Mouse (Mus musculus) intestine, embryonic 14.5 days (tissue): ENCODE measurements around the gene Shoc2. TPM values are rescaled to one million over a fixed set of nuclear protein-coding genes. Genes with fewer than 3 reads are reported as not detected.

Source experiments
- ATAC-seq: fragments of 200-750 bp; cut with Nextera tagmentation; replicated peaks from 2 replicates; pipeline ENCODE4 v1.8.0; 2017; ENCODE audit warnings: low read depth, moderate number of reproducible peaks, moderate TSS enrichment, moderate library complexity; ENCODE audit not compliant: low FRiP score, low TSS enrichment
- DNase-seq: peaks from one replicate; pipeline ENCODE4 v3.0.0-alpha.2; 2018; ENCODE audit warnings: low spot score
- H3K27ac ChIP-seq: fragments of 300-500 bp; sonication (generic); 2 replicates; pipeline ENCODE4 v1.5.1; 2014; ENCODE audit warnings: low read depth, mild to moderate bottlenecking, control low read depth
- H3K27me3 ChIP-seq: fragments of 300-500 bp; sonication (generic); replicated peaks from 2 replicates; pipeline ENCODE4 v1.6.1; 2014; ENCODE audit warnings: low read length, control low read depth; ENCODE audit not compliant: control insufficient read depth, insufficient read depth
- H3K36me3 ChIP-seq: fragments of 300-500 bp; sonication (generic); 2 replicates; pipeline ENCODE4 v1.6.1; 2014; ENCODE audit warnings: low read length, control low read depth; ENCODE audit not compliant: control insufficient read depth, insufficient read depth
- H3K4me1 ChIP-seq: fragments of 300-500 bp; sonication (generic); replicated peaks from 2 replicates; pipeline ENCODE4 v1.6.1; 2014; ENCODE audit warnings: low read length, control low read depth, mixed read lengths; ENCODE audit not compliant: control insufficient read depth, insufficient read depth
- H3K4me2 ChIP-seq: fragments of 300-500 bp; sonication (generic); 2 replicates; pipeline ENCODE4 v1.6.1; 2014; ENCODE audit warnings: low read length
- H3K4me3 ChIP-seq: fragments of 300-500 bp; sonication (generic); 2 replicates; pipeline ENCODE4 v1.5.1; 2014; ENCODE audit warnings: low read depth, low read length, control low read depth, mixed read lengths
- H3K9ac ChIP-seq: fragments of 300-500 bp; sonication (generic); 2 replicates; pipeline ENCODE4 v1.6.1; 2014; ENCODE audit warnings: mild to moderate bottlenecking, low read length
- H3K9me3 ChIP-seq: fragments of 300-500 bp; sonication (generic); 2 replicates; pipeline ENCODE4 v1.6.1; 2016; ENCODE audit warnings: low read length, control low read depth; ENCODE audit not compliant: control insufficient read depth
- WGBS: fragments of 180-500 bp; shearing (Covaris S2); extraction: QIAGEN DNeasy Blood & Tissue Kit; methylation state at CpG from one replicate; pipeline ENCODE4 v1.1.7; 2014; 5-methylcytosine and 5-hydroxymethylcytosine counted together
- polyA plus RNA-seq: library from polyadenylated mRNA; unstranded; fragments of >200 nt; fragmentation: Nextera tagmentation; extraction: Ambion mirVana; gene quantifications from 2 replicates; pipeline ENCODE4 v1.2.1, GENCODE M21; 2014

Shoc2 gene
- polyA plus RNA-seq, 1 experiment from 2014 or later, result 49.2 TPM

DNA sequence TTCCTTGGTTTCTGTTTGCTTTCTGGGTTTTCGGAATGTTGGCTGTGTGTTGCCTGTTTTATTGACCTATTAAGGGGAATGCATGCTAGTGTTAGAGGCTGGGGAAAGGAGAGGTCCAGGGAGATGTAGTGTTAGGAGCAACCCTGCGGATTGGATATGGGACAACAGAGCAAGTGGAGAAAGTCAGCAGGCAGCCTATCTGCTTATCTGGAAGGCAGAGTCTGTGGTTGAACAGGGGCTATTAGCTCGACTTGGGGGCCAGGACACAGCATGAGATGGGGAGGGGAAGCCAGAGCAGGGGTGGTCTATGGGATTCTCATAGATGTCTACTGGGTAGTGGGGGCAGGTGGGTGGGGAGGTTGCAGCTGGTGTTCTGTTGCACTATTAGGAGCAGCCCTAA, 37.9 kb downstream of the Shoc2 start:
- no peaks in the 10 kb centered on the region for H3K27me3 ChIP-seq
- H3K4me2 ChIP-seq, result no peak overlapping the region
- H3K9me3 ChIP-seq, result no peaks in the 10 kb centered on the region
- ATAC-seq, result no peak
- H3K27ac ChIP-seq, result no peak overlapping the region
- WGBS, result 50% methylated on average over 3 of the region's 3 CpGs
- H3K9ac ChIP-seq, result no peak overlapping the region
- H3K4me3 ChIP-seq, result no peak overlapping the region
- no peak for DNase-seq
- H3K36me3 ChIP-seq, result no peaks in the 10 kb centered on the region
- no peaks in the 10 kb centered on the region for H3K4me1 ChIP-seq

DNA sequence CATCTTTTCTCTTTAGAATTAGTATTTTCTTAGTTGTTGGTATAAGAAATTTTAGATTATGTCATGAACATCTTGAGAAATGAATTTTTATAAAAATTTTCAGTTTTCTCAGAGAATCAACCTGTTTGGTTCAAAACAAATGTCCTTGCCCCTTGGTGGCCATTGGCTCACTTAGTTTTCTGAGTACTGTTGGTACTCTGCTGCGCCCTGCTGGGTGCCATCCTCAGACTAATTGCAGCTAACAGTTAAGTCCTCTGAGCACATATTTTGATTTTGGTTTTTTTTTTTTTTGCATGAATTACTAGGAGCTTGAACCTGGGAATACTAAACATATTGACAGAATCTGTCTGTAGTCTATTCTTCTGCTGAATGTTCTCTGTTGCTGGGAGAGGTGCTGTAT, 39.2 kb downstream of the Shoc2 start:
- H3K4me3 ChIP-seq, result no peak overlapping the region
- no peaks in the 10 kb centered on the region for H3K4me1 ChIP-seq
- ATAC-seq (no peak), DNase-seq (no peak)
- H3K27ac ChIP-seq, result no peak overlapping the region
- peaks cover 11% of the 10 kb centered on the region for H3K36me3 ChIP-seq
- no peaks in the 10 kb centered on the region for H3K27me3 ChIP-seq
- no peak overlapping the region for H3K4me2 ChIP-seq
- H3K9me3 ChIP-seq, result no peaks in the 10 kb centered on the region
- H3K9ac ChIP-seq, result no peak overlapping the region
- 94% methylated on average over 1 of the region's 1 CpGs for WGBS

DNA sequence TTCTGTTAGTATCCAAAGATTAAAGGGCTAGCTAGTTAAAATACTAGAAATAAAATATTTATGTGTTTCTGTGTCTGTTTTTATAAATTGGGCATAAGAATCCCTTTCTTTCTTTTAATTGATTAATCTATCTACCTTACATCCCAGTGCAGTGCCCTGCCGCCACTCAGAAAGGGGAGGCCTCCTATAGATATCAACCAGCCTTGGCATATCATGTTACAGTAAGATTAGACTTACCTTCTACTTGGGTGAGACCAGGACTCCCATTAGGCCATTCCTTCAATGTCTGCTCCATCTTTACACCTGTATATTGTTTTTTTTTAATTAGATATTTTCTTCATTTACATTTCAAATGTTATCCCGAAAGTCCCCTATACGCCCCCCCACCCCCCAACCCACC, 40.5 kb downstream of the Shoc2 start:
- 95% methylated on average over 3 of the region's 3 CpGs for WGBS
- H3K27me3 ChIP-seq, result no peaks in the 10 kb centered on the region
- H3K4me3 ChIP-seq, result no peak overlapping the region
- no peak for DNase-seq
- H3K4me2 ChIP-seq, result no peak overlapping the region
- no peak for ATAC-seq
- no peak overlapping the region for H3K27ac ChIP-seq
- no peaks in the 10 kb centered on the region for H3K9me3 ChIP-seq
- no peak overlapping the region for H3K9ac ChIP-seq
- peaks cover 17% of the 10 kb centered on the region for H3K36me3 ChIP-seq
- H3K4me1 ChIP-seq, result no peaks in the 10 kb centered on the region

DNA sequence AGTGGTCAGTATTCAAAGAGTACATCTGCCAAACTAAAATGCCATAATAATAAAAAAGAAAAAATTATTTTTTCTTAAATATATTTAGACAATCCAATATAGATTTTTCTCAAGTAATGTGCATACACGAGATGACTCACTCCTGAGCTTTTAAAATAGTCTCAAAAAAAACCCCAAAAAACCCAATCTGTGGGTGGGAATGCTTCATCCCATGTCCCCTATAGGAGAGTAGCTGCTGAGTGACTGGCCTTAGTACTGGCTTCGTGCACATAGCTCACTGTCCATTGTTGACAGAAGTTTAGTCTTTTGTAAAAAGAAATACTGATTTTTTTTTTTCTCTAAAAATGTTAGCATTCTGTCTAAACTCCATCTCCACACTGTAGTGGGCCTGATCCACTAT, 46.4 kb downstream of the Shoc2 start:
- peaks cover 22% of the 10 kb centered on the region for H3K36me3 ChIP-seq
- no peak for DNase-seq
- WGBS, result 89% methylated on average over 2 of the region's 2 CpGs
- no peak overlapping the region for H3K27ac ChIP-seq
- no peaks in the 10 kb centered on the region for H3K9me3 ChIP-seq
- H3K27me3 ChIP-seq, result no peaks in the 10 kb centered on the region
- ATAC-seq, result no peak
- H3K4me2 ChIP-seq, result no peak overlapping the region
- no peak overlapping the region for H3K9ac ChIP-seq
- no peak overlapping the region for H3K4me3 ChIP-seq
- no peaks in the 10 kb centered on the region for H3K4me1 ChIP-seq

DNA sequence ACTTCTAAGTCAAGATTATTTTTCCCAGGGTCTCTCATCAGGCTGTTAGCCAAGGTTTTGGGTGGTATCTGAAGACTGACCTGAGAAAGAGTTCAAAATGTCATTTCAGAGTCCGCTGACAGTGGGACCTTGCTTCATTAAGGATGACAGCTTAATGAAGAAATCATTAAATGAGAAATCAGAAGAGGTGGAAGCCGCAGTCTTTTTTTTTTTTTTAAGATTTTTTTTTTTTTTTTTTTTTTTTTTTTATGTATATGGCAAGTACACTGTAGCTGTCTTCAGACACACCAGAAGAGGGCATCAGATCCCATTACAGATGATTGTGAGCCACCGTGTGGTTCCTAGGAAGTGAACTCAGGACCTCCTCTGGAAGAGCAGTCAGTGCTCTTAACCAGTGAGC, 49.8 kb downstream of the Shoc2 start:
- no peak for ATAC-seq
- no peak for DNase-seq
- H3K4me2 ChIP-seq, result no peak overlapping the region
- H3K27ac ChIP-seq, result no peak overlapping the region
- H3K9me3 ChIP-seq, result no peaks in the 10 kb centered on the region
- 86% methylated on average over 3 of the region's 3 CpGs for WGBS
- H3K4me3 ChIP-seq, result no peak overlapping the region
- H3K27me3 ChIP-seq, result no peaks in the 10 kb centered on the region
- H3K9ac ChIP-seq, result no peak overlapping the region
- H3K36me3 ChIP-seq, result peaks cover 9% of the 10 kb centered on the region; the same call in 1 of the 2 replicates
- no peaks in the 10 kb centered on the region for H3K4me1 ChIP-seq

DNA sequence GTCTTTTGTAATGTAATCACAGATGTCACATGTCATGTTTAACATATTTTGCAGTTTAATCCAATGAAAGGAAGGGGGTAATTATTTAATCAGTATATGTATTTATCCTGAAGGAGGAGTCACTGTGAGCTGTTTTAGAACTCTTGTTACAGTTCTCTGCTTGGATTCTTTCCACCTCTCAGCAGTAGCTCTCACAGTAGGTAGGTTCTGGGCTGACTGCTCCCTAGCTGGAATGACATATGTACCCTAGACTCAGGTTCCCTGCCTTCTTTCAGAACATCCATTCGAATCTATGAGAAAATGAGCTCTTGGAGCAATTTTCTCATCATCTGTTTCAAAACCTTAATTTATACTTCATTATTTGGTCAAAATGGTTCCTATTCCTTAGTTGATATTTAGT, 50.2 kb downstream of the Shoc2 start:
- H3K9me3 ChIP-seq, result no peaks in the 10 kb centered on the region

DNA sequence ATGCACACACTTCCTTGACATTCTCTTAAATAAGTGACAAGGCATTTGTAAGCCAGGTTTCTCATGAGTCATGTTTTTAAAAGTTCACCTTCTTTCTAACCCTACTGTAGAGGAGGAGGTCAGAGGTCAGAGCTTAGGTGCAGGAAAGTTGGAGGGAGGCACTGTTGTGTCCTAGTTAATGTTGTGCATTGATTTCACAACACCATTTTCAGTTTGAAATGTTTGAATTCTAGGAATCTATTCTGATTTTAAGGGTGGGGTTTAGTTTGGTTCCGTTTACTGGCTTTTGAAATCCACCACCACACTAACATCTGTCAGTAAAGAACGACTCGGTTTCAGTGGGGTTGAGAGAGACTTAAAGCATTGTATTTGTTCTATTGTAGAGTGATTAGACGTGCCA, 66.9 kb downstream of the Shoc2 start:
- 80% methylated on average over 4 of the region's 4 CpGs for WGBS
- DNase-seq, result no peak
- H3K4me2 ChIP-seq, result no peak overlapping the region

More for the DNA sequence above, 50.2 kb downstream of the Shoc2 start:
- Histone ChIP-seq H3K4me2 (no peak overlapping the region), H3K27ac (no peak overlapping the region), H3K27me3 (no peaks in the 10 kb centered on the region), H3K9ac (no peak overlapping the region), H3K4me1 (no peaks in the 10 kb centered on the region), H3K36me3 (peaks cover 7% of the 10 kb centered on the region; the same call in 1 of the 2 replicates), H3K4me3 (no peak overlapping the region)
- WGBS, result 76% methylated on average over 1 of the region's 1 CpGs
- ATAC-seq, result no peak
- no peak for DNase-seq

DNA sequence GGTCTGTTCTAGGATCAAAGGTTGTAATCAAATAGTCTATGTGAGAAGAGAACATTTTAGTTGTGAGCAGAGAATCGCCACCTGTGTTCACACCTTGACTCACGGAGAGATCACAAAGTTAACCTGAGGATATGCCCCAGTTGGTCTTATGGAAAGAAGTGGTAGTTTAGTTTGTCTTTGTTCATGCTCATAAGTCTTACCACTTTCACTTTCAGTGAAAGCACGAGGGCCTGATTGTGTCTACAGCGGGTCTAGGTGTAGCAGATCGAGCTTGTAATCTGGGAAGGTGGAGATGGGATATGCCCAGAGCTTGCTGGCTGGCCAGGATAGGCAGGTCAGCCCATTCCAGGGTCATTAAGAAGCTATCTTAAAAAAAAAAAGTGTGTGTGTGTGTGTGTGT, 70.9 kb downstream of the Shoc2 start:
- H3K36me3 ChIP-seq, result no peaks in the 10 kb centered on the region
- H3K27ac ChIP-seq, result no peak overlapping the region
- no peaks in the 10 kb centered on the region; the same call in 1 of the 2 replicates for H3K4me1 ChIP-seq
- no peaks in the 10 kb centered on the region for H3K27me3 ChIP-seq
- no peak overlapping the region for H3K9ac ChIP-seq
- DNase-seq (no peak), ATAC-seq (no peak)
- no peak overlapping the region for H3K4me3 ChIP-seq
- 95% methylated on average over 5 of the region's 5 CpGs for WGBS
- no peaks in the 10 kb centered on the region for H3K9me3 ChIP-seq
- no peak overlapping the region for H3K4me2 ChIP-seq

More for the DNA sequence above, 66.9 kb downstream of the Shoc2 start:
- Histone ChIP-seq H3K4me3 (no peak overlapping the region), H3K9ac (no peak overlapping the region), H3K4me1 (no peaks in the 10 kb centered on the region; the same call in 1 of the 2 replicates), H3K27me3 (no peaks in the 10 kb centered on the region), H3K27ac (no peak overlapping the region), H3K36me3 (no peaks in the 10 kb centered on the region), H3K9me3 (no peaks in the 10 kb centered on the region)
- ATAC-seq, result no peak

DNA sequence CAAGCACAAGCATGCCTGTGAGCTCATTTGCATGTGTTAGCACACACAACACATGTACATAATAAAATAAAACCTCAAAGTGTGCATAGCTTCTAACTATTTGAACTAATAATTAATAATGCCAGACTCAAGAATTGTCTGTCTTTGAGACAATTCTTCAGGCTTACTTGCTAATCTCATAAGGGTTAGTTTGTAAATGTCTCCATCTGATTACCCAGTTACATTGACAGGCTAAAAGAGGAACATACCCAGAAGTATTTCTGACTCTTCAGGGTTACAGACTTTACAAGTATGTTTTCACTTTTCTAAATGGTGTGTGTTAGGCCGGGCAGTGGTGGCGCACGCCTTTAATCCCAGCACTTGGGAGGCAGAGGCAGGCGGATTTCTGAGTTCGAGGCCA, 71.4 kb downstream of the Shoc2 start:
- ATAC-seq, result no peak
- no peak overlapping the region for H3K4me3 ChIP-seq
- H3K36me3 ChIP-seq, result no peaks in the 10 kb centered on the region
- 96% methylated on average over 5 of the region's 5 CpGs for WGBS
- no peak overlapping the region for H3K9ac ChIP-seq
- no peak overlapping the region for H3K4me2 ChIP-seq
- no peaks in the 10 kb centered on the region; the same call in 1 of the 2 replicates for H3K4me1 ChIP-seq
- H3K27ac ChIP-seq, result no peak overlapping the region
- H3K27me3 ChIP-seq, result no peaks in the 10 kb centered on the region
- no peaks in the 10 kb centered on the region for H3K9me3 ChIP-seq
- no peak for DNase-seq
